Mouse (Mus musculus): ENCODE results near the gene Tstd3. TPM values are rescaled to one million over a fixed set of nuclear protein-coding genes. Genes with fewer than 3 reads are reported as not detected.
A peak's percentile ranks its signal among the peaks of the same experiment; 100 is the strongest.
"Not testable (repeated sequence)": the region's sequence is repeated elsewhere in the genome, so short reads cannot be mapped to it uniquely, and the experiment has no call there.

The Tstd3 gene
- total RNA-seq, 2 experiments from 2014 or later = 17.9 to 18.6 TPM

DNA sequence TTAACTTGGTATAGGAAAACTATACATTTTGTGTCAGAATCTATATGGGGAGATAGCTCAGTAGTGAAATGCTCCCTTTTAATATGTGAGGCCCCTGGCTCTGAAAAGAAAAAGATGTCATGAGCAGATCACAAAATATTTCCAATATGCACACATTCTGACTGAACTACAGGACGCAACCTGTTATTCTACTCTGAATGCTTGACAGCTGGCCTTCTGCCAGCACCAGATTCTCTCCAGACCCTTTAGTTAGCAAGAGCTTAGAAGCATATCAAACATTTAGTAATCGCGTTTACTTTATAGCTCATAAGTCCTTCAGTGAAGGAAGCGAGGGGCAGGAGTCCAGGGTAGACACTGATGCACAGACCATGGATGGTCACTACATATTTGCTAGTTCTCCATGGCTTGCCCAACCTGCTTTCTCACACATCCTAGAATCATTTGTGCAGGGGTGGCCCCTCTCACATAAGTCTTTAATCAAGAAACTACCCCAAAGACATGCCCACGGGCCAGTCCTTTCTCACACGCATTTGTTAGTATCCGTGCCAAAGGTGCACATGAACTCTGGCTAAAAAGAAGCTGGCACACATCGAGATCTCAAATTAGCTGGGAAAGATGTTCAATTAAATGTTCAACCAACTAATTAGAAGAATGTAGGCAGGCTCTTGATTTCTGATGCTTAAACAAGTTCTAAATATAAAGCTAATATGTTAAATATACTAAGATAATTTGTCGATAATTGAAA, 5.4 kb downstream of the Tstd3 start:
- intact Hi-C loops (cut with DNase I) = no loop called here
- no peak for DNase-seq (ENCODE audit: low spot score in 2 of 2)

DNA sequence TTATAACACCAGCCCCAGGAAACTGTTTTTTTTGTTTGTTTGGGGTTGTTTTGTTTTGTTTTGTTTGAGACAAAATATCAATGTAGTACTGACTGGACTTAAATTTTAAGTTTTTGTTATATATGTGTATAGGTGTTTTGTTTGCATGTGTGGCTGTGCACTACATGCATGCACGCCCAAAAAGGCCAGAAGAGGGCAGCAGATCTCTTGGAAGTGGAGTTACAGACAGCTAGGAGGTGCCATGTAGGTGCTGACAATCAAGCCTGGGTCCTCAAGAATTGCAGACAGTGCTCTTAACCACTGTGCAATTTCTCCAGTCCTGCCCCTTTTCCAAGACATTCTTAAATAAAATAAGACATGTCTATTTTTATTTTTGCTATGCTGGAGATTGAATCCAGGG, 8.2 kb downstream of the Tstd3 start:
- intact Hi-C loops (cut with DNase I) = no loop called here
- no peak for DNase-seq (ENCODE audit: low spot score in 2 of 2)

DNA sequence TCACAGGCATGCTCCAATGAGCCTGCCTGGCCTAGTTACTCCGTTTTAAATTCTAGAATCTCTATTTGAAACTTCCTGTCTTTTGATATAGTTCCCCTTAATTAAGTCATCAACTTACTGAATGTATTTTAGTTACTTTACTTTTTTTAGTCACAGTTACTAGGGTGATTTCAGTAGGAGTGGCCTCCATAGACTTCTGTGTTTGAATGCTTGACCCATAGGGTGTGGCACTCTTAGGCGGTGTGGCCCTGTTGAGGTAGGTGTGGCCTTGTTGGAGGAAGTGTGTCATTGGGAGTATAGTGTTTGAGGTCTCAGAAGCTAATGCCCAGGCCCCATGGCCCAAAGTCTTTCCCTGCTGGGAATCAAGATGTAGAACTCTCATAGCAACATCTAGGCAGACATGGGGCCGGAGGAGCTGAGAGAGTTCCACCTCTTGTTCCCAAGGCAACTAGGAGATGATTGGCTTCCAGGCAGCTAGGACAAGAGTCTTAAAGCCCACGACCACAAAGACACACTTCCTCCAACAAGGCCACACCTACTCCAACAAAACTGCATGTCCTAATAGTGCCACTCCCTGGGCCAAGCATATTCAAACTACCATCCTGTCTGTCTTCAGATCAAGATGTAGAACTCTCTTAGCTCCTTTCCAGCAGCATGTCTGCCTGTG, 11.8 kb downstream of the Tstd3 start:
- DNase-seq (ENCODE audit: low spot score in 2 of 2) = no peak
- intact Hi-C loops (cut with DNase I) = no loop called here

DNA sequence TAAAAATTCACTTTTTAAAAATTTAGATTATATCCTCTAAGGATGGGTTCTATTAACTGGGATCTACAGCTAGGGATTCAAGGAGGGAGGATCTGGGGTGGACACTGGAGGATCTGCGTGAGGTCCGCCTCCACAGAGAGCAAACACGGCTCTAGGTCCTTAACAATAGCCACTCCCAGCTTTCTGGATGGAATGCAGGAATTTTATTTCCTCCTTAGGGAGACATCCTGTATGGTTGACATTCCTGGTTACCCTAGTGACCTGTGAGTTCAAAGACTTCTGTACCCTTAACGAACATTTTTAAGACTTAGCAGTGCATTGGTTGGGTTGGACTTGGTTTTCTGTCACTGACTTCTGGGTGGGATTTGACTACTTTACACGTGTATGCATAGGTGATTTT, 21.3 kb downstream of the Tstd3 start:
- intact Hi-C loops (cut with DNase I) = no loop called here

DNA sequence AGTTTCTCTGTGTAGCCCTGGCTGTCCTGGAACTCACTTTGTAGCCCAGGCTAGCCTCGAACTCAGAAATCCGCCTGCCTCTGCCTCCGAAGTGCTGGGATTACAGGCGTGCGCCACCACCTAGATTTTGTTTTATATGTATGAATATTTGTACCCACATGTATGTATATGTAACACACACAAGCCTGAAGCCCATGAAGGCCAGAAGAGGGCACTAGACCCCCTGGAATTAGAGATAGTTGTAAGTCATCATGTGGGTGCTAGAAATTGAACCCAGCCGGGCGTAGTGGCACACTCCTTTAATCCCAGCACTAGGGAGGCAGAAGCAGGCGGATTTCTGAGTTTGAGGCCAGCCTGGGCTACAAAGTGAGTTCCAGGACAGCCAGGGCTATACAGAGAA, 22.9 kb downstream of the Tstd3 start:
- DNase-seq (ENCODE audit: low spot score in 2 of 2); intact Hi-C loops (cut with DNase I): not testable (repeated sequence)

More for the DNA sequence above, 21.3 kb downstream of the Tstd3 start:
- DNase-seq (ENCODE audit: low spot score in 2 of 2) = no peak

DNA sequence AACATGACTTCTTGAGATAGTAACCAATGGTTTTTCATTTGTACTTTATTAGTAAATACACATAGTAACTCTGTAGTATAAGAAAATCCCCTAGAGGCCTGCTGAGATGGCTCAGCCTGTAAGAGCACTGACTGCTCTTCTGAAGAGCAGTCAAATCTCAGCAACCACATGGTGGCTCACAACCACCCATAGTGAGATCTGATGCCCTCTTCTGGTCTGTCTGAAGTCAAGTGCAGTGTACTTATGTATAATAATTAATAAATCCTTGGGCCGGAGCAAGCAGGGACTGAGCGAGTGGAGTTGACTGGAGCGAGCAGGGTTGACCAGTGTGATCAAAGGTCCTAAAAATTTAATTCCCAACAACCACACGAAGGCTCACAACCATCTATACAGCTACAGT, 27.8 kb downstream of the Tstd3 start:
- no peak for DNase-seq (ENCODE audit: low spot score in 2 of 2)
- intact Hi-C loops (cut with DNase I) = no loop called here

DNA sequence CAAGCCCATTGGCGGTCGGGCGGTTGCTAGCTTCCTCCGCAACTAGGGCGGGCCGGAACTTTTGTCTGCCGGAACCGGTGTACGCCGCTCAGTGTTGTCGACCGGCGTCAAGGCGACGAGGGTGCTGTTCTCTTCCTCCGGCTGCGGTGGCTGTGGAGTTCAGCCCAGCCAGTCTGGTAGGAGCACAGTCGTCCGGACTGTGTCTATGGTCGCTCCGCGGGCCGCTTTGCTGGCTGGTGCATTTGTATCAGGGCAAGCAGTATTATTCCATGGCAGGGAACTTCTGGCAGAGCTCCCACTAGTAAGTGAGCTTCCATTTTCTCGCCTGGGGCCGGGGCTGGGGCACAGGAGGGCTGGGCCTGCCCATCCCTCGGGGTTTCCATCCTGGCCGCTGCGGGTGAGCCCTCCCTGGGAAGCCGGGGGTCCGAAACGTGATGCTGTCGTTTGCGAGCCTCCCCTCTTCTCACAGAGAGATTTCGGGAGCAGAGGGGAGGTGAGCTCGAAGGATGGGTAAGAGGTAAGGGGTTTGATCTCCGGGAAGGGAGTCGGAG, 39.3 kb downstream of the Tstd3 start, which contains the start of gene Ccnc:
Gene Ccnc, plus strand, starts transcription at position 87 of the 551 bp plus-strand sequence.
- peak; percentile 93 for DNase-seq (ENCODE audit: low spot score in 2 of 2)
- intact Hi-C loops (cut with DNase I) = loop anchor here (5.0 kb wide), 1 partner anchor 85 kb away; no protein-coding TSS in a partner anchor

DNA sequence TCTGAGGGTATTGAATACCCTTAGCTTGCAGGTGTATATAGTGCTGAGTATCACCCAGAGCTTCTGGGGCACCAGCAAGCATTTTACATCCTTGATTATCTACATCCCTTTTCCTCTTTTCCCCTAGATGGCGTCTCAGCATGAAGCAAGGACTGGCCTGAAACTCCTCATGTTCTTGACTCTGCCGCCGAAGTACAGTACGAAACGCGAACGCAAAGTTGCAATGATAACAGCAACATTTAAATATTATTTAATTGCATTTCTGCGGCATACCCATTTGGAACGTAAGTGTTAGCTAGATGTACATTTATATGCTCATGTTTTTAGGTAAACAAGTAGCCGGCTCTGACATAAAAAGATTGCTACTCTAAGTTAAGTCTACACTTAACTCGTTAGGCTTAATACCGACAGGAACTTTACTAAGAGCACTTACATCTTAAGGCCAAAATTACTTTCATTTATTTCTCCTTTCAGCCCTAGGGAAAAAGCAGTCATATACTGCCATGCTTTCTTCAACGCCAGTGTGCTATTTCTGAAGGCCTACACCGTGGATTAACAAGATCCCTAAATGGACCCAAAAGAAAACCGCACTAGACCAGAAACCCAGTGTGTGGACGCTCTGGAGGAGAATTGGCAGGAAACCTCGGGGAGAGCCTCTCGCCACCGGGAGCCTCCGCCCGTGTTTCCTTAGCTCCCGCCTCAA, 39.9 kb downstream of the Tstd3 start:
- peak; percentile 56 to 72 for DNase-seq (ENCODE audit: low spot score in 2 of 2)
- intact Hi-C loops (cut with DNase I) = loop anchor here (5.0 kb wide), 1 partner anchor 85 kb away; no protein-coding TSS in a partner anchor

DNA sequence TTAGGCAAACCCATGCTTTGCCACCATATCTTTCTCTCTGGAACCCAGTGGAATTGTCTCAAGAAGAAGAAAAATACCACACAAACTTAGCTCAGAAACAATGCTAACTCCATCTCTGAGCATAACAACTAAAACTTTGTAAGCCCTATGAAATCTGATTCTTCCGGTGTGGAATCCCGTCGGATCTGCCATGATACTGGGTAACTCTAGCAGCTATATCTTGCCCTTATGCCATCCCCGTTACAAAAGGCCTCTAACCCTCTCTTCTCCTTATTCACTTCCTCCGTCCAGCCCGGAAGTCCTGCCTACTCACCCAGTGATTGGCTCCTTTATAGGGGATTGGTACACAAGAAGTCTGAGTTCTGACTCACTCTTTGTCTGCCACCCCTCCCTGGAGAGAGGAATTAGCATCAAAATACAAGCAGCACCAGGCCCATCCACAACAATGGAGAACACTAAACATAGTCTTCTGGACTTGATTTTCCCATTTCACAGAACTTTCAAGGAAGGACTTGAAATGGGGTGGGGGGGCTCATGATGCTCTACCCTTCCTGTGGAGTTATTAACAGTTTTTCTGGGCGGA, 44.2 kb downstream of the Tstd3 start:
- intact Hi-C loops (cut with DNase I) = no loop called here
- no peak for DNase-seq (ENCODE audit: low spot score in 2 of 2)

DNA sequence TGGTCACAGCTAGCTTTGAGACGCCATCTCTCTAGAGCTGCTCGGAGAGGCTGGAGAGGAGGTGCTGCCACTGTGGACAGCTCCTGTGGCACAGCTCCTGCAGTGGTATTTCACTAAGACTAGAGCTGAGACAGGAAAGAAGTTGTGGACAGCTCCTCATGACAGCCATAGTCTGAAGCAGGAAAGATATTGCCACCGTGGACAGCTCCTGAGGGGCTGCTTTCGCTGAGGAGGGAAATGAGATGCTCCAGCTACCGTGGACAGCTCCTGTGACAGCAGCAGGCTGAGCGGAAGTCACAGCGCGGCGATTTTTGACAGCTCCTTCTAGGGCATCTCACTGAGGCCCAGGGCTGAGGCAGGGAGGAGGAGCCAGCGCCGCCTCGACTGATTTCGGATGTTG, 54.9 kb downstream of the Tstd3 start:
- intact Hi-C loops (cut with DNase I) = no loop called here
- DNase-seq (ENCODE audit: low spot score in 2 of 2) = peak; percentile 22 to 49

Other genes starting within 250 kb of the Tstd3 start
- not detected for gene Prdm13, start 81.2 kb downstream of the Tstd3 start, total RNA-seq (2021)
- 10 to 100 TPM; 39.5 to 40.4 TPM for gene Ccnc, start 39.5 kb downstream of the Tstd3 start, total RNA-seq (2021)
- 10 to 100 TPM; 36.7 to 42.9 TPM for gene Usp45, start 56 bp downstream of the Tstd3 start, total RNA-seq (2021)
- 100 to 1,000 TPM; 160 to 164 TPM for gene Pnisr, start 80.4 kb upstream of the Tstd3 start, total RNA-seq (2021)
- gene Coq3, start 112.5 kb upstream of the Tstd3 start, total RNA-seq (2021) = 10 to 100 TPM; 12.3 to 12.5 TPM
- gene Faxc, start 164.1 kb upstream of the Tstd3 start, total RNA-seq (2021) = 10 to 100 TPM; 86.9 to 91.7 TPM